Mouse (Mus musculus) T-helper 2 cell (primary cell): ENCODE data around the gene Pou5f1.
"Not testable (repeated sequence)": the region's sequence is repeated elsewhere in the genome, so short reads cannot be mapped to it uniquely, and the experiment has no call there.

ENCODE experiments used
- in situ Hi-C: fragments of 300-600 bp; cut with MboI, MseI; formaldehyde crosslinking; loops from one replicate; pipeline ENCODE4 v1.15.1; 2025; ENCODE audit warnings: high pct_unique_total_duplicates

Pou5f1 gene

DNA sequence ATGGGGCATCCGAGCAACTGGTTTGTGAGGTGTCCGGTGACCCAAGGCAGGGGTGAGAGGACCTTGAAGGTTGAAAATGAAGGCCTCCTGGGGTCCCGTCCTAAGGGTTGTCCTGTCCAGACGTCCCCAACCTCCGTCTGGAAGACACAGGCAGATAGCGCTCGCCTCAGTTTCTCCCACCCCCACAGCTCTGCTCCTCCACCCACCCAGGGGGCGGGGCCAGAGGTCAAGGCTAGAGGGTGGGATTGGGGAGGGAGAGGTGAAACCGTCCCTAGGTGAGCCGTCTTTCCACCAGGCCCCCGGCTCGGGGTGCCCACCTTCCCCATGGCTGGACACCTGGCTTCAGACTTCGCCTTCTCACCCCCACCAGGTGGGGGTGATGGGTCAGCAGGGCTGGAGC is at the start of gene Pou5f1:
Pou5f1 (plus strand) TSS at position 243 of the 400 bp plus-strand sequence.
- in situ Hi-C loops = no loop called here

DNA sequence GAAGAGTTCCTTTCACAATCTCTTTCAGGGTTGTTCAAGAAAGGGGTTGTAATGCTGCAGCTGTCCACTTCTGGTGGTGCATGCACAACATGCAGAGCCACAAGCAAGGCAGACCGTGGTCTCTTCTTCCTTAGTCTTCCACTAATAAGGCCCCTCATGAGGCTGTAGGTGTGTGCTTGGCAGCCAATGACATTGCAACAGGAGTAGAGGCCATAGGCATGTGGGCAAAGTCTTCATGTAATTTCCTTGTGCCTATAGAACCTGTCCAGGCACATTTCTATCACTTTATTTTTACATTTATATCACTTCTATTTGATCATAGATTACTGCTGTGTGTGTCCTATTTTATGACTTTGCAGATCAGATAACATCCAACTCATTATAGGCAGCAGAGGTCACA is 47.6 kb upstream of the Pou5f1 start:
- in situ Hi-C loops = loop anchor here (5.0 to 10.0 kb wide), 2 partner anchors 36 to 143 kb away; partner anchors contain the start of gene H2-Q6

DNA sequence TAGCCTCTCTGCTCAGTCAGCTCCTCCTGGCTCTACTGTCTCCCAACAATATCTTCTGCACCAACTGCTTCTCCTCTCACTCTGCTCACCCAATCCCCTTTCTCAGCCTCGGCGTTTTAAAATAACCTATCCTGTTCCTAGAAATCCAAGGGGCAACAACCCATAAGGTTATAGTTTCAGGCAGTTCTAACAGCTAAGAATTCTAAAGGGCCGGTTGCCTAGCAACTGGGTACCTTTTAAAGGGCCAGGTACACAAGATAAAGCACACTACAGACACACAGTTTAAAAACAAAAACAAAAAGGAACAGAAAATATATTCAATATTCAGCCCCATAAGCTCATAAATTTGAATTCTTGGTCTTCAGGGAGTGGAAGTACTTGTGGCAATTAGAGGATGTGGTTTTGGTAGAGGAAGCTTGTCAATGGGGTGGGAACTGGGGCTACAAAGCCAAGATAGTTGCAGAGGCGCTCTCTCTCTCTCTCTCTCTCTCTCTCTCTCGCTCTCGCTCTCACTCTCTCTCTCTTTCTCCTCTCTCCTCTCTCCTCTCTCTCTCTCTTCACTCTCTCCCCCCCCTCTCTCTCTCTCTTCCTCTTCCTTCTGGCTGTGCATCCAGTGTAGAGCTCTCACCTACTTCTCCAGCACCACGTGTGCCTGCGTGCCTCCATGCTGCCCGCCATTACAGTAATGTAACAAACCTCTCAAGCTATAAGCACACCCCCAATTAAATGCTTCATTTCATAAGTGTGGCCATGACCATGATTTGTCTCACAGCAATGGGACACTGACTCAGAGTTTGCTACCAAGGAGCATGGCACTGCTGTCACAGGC is 45.1 kb upstream of the Pou5f1 start:
- in situ Hi-C loops = not testable (repeated sequence)

DNA sequence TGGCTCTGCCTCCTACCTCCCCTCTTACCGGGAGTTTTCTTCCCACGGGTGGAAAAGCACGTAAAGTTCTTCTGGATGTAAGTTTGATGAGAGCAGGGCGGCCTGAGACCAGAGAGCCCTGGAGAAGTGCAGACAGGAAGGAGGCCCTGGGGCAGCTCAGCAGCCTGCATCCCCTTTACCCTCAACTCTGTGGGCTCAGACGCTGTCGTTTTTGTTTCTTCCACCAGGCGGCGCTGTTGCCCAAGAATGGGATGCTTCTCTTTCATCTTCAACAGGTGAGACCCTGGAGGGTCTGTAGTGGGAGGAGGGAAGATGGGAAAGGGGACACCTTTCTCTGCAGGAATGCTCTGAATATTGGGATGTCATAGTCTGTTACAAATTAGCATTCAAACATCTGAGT is 40.2 kb upstream of the Pou5f1 start:
- in situ Hi-C loops = not testable (repeated sequence)

DNA sequence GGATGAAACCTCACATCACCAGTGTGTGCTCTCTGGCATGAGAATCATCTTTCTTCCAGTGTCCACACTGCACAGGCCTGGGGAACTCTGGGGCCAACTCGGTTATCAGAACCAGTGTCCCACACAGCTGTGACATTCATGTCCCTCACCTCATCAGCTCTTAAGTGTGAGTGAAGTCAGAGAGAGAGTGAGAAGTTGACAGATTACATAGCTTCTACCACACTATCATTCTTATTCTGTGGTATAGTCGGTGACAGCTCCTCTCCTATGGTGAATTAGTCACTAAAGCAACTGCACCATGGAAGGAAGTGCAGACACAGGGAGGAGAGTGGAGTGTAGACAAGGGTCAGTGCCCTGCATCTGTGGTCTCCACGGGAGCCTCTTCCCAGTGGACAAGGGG is 36.9 kb upstream of the Pou5f1 start:
- in situ Hi-C loops = not testable (repeated sequence)

DNA sequence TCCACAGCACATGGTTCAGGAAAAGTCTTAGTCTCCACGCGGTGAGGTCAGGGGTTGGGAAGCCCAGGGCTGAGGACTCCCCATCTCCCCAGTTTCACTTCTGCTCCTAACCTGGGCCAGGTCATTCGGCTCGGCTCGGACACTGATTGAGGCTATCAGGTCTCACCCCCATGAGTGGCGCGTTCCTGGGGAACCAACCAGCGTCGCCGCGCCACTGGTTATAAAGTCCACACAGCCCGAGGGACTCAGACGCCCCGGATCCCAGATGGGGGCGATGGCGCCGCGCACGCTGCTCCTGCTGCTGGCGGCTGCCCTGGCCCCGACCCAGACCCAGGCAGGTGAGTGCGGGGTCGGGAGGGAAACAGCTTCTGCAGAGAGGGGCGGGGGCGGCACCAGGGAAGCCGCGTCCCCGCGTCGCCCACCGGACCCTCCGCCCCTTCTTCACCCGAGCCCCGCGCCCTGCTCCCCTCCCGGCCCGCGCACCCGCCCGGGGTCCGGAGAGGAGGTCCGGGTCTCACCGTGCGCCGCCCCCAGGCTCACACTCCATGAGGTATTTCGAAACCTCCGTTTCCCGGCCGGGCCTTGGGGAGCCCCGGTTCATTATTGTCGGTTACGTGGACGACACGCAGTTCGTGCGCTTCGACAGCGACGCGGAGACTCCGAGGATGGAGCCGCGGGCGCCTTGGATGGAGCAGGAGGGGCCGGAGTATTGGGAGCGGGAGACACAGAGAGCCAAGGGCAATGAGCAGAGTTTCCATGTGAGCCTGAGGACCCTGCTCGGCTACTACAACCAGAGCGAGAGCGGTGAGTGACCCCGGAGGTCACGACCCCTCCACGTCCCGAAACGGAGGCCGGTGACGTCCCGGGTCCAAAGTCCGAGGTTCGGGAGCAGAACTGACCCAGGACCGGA is 35.7 kb upstream of the Pou5f1 start, which contains the start of gene H2-Q10:
H2-Q10 (plus strand) TSS at position 248 of the 910 bp plus-strand sequence.
- in situ Hi-C loops = no loop called here

DNA sequence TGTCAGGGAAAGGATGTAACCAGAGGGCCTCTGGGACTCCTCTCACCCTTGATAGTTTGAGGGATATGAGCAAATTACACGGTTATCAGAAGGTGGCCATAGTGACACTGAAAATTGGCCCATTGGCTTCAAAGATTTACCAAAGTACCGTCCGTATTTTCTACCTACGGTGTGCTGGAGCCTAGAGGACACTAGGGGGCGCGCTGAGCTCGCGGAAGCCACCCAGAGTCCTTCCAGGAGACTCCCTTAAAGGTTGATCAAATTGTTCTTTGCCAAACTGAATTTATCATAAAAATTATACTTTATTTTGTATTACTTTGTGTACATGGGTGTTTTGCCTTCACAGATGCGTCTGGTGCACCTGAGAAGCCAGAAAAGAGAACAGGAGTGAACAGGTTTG is 21.8 kb upstream of the Pou5f1 start:
- in situ Hi-C loops = no loop called here

DNA sequence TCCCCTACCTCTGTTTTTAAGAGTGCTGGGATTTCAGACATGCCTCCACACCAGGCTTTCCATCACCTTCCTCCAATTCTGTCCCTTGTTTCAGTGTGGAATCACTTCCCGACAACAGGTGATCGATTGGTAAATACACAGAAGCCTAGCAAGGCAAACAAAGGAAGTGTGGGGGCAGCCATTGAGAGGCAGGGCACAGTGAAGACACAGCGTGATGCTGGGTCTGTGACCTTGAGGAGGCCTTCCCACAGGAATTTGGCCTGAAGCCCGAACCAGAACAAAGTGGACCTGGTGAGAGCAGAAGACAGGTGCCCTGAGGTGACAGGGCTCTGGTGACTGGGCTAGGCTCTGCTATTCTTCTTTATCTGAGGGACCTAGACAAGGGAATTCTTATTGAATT is 20.1 kb upstream of the Pou5f1 start:
- in situ Hi-C loops = no loop called here

DNA sequence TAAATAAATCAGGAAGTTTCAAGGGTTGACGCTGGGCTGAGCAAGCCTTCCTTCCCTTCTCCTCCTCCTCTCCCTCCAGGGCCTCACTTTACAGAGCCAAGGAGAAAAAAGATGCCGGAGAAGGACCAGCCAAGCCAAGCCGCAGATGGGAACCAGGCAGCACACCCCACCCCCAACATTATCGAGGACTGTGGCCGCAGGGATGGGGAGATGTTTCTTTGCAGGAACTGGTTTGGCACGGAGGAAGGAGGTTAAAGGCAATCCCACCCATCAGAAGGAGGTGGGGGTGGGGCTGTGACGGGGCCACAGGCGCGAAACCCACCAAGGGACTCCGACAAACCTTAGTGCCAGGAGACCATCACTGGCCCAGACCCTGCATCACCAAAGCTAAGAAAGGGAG is 19.1 kb upstream of the Pou5f1 start:
- in situ Hi-C loops = no loop called here

DNA sequence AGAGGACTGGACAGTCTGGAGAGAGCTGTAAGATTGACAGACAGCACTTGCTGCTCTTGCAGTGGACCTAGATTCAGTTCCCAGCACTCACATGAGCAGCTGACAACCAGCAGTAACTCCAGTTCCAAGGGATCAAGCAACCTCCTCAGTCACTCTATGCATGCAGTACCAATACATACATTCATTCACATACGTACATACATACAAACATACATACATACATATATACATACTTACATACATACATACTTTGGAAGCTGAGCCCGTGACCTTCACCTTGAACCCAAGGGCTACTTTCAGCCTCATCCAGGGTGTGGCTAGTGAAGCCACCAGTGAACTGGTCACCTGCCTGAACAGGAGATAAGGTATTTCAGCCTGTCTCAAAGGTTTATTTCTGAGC is 17.8 kb upstream of the Pou5f1 start:
- in situ Hi-C loops = no loop called here

DNA sequence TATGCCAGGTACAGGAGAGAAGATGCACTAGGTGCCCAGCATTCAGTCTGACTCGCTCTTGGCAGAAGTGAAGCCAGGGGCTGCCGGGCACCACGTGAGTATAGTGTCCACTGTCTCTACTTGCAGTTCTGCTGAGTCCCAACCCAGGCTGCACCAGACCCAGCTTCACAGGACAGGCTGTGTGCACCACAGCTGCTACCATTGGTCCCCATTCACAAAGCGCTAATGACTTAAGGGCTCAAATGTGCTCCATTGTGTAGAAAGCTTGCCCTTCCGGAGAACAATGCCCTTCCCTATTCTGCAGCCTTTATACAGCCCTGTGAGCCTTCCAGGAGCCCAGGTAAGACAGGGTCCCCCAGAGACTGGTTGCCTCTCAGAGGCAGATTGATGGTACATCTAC is 15.5 kb upstream of the Pou5f1 start:
- in situ Hi-C loops = no loop called here

DNA sequence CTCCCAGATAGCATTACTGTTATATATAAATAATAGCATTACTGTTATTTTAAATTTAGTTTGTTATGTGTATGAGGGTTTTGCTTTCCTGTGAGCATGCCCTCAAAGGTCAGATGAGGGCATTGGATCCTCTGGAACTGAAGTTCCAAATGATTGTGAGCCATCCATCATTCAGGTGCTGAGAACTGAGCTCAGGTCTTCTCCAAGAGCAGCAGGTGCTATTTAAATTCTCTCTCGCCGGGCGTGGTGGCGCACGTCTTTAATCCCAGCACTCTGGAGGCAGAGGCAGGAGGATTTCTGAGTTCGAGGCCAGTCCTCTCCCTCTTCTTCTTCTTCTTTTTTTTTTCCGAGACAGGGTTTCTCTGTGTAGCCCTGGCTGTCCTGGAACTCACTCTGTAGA is 8.7 kb upstream of the Pou5f1 start:
- in situ Hi-C loops = no loop called here

DNA sequence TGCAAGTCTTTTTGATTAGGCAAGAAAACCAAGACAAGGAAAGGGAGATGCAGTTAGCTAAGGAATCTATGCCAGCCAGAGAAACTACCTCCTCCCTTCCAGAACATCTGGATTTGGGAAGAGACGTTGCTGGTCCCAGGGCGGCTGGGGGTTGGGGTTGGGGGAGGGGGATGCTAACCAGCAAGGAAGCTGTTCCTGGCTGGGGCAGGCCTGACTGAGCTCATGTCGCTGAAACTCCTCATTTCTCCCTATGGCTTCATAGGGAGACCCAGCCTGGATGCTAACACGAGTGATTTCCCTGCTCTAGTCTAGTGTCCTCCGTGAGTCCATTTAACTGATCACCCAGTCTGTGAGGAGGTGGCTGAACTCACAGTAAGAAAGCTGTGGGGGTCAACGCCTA is 3.6 kb upstream of the Pou5f1 start:
- in situ Hi-C loops = no loop called here

DNA sequence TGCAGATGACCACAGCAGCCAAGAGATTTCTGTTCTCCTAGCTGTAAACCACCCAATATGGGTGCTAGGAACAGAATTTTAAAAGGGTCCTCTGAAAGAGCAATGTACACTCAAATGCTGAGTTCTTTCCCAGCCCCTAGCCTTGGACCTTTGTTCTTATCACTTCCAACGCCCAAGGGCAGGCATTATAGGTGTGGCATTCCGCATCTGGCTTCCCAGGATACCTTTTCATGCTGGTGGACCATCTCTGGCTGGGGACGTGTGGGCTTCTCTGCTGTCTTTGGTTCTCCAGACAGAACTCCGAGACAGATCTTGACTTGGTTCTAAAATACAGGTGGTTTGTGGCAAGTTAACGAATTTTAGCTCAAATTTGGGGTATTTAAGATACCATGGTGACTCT is 3.1 kb upstream of the Pou5f1 start:
- in situ Hi-C loops = no loop called here

DNA sequence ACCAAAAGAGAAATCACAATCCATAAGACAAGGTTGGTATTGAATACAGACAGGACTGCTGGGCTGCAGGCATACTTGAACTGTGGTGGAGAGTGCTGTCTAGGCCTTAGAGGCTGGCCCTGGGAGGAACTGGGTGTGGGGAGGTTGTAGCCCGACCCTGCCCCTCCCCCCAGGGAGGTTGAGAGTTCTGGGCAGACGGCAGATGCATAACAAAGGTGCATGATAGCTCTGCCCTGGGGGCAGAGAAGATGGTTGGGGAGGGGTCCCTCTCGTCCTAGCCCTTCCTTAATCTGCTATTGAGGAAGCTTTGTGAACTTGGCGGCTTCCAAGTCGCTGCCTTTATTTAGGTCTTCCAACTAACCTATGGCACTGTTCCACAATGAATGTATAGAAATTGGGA is 2.0 kb upstream of the Pou5f1 start:
- in situ Hi-C loops = no loop called here

DNA sequence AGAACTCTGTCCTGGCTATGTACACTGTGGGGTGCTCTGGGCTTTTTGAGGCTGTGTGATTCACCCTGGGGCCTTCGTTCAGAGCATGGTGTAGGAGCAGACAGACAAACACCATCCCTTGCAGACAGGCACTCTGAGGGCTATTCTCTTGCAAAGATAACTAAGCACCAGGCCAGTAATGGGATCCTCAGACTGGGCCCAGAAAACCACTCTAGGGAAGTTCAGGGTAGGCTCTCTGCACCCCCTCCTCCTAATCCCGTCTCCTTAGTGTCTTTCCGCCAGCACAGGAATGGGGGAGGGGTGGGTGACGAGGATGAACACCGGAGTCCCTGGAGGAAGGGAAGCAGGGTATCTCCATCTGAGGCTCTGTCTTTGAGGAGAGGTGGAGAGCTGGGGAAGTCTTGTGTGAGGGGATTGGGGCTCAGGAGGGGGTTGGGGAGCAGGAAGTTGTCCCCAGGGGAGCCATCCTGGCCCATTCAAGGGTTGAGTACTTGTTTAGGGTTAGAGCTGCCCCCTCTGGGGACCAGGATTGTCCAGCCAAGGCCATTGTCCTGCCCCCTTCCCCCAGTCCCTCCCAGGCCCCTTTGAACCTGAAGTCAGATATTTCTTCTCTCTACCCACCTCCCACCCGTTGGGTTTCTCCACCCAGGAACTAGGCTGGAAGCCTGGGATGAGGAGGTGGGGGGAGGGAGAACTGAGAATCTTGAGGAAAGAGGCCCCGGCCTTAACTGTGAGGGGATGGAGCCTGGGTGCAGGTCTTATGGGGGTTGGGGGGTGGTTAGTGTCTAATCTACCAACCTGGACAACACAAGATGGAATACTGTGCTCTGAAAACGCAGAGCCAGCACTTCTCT is 963 bp upstream of the Pou5f1 start:
- in situ Hi-C loops = no loop called here

DNA sequence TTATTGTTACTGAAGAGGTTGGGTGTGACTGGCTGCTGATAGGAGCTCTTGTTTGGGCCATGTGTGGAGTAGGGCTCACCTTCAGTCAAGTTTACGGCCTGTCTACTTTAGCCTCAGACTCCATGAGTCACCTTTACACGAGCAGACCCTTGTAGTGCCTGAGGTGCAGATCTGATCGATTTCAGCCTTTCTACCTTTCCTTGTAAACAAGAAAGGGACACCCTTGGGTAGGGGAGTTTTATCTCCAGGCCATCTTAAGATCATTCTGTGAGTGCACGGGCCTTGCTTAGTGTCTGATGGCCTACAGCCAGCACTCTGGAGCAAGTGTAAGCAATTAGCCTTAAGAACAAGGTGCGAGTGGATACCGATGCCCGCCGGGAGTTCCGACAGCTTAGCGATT is 1.1 kb downstream of the Pou5f1 start:
- in situ Hi-C loops = no loop called here

DNA sequence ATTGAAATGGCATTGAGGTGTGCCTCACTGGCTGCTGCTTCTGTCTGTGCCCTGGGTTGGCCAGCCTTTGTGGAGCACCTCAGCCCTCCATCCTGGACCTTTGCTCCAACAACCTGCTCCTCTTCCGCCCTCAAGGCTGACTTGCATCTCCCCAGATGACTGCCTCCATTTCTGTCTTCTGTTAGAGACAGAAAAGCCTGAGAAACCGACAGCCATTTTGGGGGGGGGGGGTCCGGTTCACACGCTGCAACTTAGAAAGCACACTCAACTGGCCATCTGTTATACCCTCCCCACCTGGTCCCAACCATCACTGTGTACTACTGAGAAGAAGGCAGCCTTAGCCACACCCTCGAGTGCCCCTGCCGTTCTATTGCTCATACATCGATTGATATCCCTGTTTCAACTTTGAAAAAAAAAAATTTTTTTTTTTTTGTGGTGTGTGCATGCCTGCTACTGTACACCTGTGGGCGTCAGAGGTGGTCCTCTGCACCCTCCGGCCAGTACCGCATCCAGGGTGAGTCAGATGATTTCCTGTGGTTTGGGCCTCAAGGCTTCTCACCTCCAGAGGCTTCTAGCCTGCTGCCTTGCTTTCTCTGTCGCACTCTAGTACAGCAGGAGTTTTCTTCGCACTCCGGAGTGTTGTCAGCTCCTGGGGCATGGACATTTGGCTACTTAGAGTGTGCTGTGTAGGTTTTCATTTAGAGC is 1.9 kb downstream of the Pou5f1 start:
- in situ Hi-C loops = no loop called here

DNA sequence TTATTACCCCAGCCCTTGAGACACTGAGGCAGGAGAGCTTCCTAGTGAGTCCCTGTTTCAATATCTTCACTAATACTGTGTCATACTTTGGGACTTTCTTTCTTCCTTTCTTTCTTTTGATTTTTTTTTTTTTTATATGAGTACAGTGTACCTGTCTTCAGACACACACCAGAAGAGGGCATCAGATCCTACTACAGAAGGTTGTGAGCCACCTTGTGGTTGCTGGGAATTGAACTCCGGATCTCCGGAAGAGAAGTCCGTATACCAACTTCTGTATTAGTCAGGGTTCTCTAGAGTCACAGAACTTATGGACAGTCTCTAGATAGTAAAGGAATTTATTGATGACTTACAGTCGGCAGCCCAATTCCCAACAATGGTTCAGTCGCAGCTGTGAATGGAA is 2.5 kb downstream of the Pou5f1 start:
- in situ Hi-C loops = not testable (repeated sequence)

DNA sequence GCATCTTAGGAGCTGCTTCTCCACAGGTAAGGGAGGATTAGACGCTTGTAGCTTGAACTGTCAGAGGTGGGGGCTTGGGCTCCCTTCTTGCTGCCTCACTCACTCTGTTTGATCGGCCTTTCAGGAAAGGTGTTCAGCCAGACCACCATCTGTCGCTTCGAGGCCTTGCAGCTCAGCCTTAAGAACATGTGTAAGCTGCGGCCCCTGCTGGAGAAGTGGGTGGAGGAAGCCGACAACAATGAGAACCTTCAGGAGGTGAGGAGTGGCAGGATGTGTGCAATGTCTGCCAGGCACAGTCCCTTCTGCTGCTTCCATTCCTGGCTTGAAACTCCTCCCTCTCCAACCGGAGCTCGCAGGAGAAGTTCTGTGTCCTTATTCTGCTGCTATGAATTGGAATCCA is 3.5 kb downstream of the Pou5f1 start:
- in situ Hi-C loops = no loop called here
